Mouse (Mus musculus): ENCODE results near the gene Ydjc. TPM values are rescaled to one million over a fixed set of nuclear protein-coding genes. Genes with fewer than 3 reads are reported as not detected.
"Not testable (repeated sequence)": the region's sequence is repeated elsewhere in the genome, so short reads cannot be mapped to it uniquely, and the experiment has no call there.

Ydjc gene
- total RNA-seq, 1 experiment from 2014 or later: 7.0 TPM

GRCm38 (mm10) chr16:17151874-17152273 lies 7.5 kb downstream of the Ydjc start:
- DNase-seq: no peak

GRCm38 (mm10) chr16:17154346-17154745 lies 9.9 kb downstream of the Ydjc start:
- peak; percentile 18 for DNase-seq

DNA sequence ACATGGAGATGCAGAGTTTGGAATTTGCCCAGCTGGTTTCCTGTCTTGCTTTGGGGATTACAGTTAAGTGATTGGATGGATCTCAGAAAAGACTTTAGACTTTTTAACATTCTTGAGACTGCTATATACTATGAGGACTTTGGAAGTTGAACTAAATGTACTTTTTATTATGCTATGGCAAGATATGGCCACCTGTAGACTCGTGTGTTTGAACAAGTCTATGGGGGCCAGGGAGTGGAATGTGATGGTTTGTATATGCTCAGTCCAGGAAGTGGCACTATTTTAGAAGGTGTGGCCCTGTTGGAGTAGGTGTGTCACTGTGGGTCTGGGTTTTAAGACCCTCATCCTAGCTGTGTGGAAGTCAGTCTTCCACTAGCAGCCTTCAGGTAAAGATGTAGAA lies 21.1 kb downstream of the Ydjc start:
- not testable (repeated sequence) for DNase-seq

- no peak for DNase-seq
Measured at GRCm38 (mm10) chr16:17167179-17167578, 22.8 kb downstream of the Ydjc start.

DNA sequence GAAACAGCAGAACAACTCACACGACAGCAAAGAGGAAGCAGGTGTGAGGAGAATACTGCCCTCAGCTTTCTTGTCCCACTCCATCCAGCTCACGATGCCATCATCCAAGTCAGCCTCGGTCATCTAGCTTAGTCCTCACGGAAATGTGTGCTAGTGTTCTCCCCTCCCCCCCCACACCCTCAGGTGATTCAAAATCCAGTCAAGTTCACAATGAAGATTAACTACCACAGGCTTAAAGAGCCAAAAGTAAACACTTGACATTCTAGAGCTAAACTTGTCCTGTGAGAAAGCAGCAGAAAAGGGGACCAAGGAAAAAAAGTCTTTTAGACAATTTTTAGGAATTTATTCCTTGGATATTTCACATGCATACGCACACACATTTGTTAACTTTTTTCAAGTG lies 23.6 kb downstream of the Ydjc start:
- no peak for DNase-seq

DNA sequence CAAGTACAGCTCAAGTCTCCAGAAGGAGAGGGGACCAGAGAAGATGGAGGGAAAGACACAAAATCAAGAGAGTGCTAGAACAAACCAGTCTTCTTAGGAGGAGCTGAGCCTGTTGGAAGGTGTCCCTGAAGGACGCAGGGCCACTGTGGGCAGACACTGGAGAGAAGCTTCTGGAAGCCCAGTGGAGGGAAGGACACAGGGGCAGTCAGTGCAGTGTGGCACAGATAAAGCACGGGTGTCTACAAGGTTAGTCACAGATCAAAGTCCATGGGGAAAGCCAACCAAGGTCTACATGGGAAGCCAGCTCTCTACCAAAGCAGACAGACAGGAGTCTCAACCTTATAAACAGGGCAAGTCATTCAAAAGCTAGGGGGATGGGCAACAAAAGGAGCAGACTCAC lies 31.3 kb downstream of the Ydjc start:
- no peak for DNase-seq

DNA sequence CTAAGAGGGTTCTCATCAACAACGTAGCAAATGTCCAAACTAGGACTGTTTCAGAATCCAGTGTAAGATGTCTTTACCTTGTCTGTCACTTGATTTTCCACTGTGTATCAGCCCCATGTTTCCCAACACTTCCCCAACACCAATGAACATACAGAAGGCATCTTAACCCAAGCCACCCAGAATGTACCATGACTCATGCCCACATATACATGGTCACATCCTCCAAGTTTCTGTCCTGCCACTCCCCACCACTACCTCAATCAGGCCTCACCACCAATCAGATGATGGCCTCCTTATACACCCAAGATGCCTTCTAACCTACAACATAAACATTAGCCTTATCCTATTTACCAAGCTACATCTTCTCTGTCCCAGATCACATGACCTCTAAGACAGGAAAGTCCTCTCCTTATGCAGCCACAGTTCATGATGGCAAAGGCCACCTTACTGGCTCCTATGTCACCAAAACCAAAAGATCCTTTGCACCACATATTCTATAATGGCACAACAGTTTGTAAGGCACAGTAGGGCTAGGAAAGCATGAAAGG lies 33.3 kb downstream of the Ydjc start:
- DNase-seq: no peak

- no peak for DNase-seq
Measured at GRCm38 (mm10) chr16:17179706-17180105, 35.3 kb downstream of the Ydjc start.

DNA sequence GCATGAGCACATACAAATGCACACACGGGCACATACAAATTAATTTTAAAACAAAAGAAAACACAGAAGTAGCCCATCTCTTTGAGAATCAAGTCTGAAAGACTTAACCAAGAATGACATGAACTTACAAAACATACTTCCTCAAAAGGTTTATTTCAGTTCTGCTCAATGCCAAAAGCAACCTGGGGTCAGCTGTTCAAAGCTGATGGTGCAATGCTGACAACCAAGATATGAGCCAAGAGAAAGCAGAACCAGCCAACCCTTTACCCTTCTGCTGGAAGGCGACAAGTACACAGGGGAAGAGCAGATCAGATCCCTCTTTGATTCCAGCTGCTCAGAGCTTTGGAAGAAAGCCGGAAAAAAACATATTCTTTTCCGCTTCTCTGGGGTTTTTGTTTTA lies 37.0 kb downstream of the Ydjc start:
- no peak for DNase-seq

GRCm38 (mm10) chr16:17182136-17182535 lies 37.7 kb downstream of the Ydjc start:
- DNase-seq: no peak

DNA sequence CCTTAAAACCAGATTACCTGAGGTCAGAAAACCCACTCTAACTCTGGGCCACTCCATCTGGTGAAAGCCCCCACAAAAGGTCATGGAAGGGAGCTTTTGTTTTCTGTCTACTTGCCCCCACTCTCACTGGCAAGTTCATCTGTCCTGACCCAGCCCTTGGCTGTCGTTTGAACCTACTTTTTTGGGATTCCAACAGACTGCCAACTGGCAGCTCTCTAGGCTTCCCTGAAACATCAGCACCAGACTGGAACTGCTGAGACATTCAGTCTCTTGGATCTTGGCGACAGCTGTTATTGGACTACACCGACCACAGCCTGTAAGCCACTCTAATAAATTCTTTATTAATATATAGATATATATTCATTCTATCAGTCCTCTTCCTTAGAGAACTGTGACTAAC lies 38.6 kb downstream of the Ydjc start:
- DNase-seq: no peak

GRCm38 (mm10) chr16:17185475-17185874 lies 41.1 kb downstream of the Ydjc start:
- no peak for DNase-seq

DNA sequence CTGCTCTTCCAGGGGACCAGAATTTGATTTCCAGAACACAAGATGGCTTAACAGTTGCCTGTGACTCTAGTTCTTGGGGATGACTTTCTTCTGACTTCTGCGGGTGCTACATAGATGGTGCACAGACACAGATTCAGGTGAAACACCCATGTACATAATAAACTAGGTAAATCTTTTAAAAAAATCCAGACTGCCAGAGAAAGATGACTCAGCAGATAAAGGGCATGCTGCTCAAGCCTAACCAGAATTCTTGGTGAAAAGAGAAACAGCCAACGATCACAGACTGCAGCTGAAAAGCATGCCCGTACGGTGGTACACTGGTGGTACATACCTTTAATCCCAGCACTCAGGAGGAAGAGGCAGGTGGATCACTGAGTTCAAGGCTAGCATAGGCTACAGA lies 49.4 kb downstream of the Ydjc start:
- DNase-seq: no peak

DNA sequence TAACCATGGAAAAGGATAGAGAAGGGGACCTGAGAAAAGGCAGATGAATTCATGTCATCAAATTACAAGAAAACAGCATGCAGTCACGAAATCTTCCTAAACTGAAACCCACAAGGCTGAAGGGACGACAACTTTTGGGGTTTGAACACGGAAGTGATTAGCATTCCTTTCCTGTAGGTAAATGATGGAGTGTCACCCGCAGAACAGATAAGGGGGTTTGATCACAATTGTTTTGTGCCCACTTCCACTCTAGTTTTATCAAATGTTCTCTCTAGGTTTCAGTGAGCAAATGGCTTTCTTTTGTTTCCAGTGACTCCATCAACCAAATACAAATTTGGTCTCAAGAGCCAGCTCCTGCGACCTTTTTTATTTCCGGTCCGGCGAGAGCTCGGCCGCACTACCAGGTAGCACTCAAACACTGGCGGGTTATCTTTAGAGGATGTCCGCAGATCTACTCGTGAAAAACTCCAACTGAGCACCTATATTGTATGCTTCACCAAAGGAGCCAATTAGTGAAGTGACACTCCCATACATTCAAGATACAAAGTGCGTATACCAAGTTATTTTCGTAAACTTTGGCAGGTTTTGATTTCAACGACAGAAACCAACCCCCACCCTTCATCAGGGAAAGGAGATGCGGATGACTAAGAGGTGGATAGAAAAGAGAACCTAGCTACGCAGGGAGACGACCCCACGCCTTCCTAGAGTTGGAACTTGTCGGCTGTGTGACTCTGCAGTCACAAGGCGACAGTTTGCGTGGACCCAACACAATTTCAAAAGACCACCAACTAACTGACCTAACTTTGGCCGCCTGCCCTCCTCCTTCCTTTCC lies 55.9 kb downstream of the Ydjc start:
- DNase-seq: no peak

DNA sequence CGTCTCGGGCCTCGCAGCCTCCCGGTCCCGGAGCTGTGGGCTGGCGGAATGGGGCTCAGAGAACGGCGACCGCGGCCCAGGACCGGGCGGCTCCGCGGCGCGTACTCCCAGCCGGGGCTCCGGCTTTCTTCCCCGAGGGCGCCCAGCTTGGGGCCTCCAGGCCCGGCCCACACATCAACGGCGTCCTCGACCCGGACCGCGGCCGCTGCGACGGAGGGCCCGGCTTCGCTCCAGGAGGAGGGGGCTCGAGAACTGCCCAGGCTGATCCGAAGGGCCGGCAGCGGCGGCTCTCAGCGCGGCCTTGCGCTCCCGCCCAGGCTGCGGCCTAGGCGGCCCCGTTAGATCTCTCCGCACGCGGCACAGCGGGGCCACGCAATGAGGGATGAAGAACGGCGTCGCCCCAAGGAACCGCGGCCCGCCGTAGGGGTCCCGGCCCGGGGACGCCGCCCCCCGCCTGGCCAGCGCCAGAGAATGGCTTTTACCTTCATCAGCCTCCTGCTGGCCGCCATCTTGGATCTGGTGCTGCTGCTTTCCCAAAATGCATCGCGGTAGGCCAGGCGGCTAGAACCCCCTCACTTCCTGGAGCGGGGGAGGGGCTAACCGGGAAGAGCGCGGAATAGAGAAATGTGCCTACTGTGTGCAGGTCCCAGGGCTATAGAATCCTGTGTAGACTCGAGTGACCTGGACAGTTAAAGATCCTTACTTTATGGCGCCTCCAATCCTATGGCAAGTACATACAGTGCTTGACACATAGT lies 56.7 kb downstream of the Ydjc start:
- peak; percentile 81 for DNase-seq

DNA sequence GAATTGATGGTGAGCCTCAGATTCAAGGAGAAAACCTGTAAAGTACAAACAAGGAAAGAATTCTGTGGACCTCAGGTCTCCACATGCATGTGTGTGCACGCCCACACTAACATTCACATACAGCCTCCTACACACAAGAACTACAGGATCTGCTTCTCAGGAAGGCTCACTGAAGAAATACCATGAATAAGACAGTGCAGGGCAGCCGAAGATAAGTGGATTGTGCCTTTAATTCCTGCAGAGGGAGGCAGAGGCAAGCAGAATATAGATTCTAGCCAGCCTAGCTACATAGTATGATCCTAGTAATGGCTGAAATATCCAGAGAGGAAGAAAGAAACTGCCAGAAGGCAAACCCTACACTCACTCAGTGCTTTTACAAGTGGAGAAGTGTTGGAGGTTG lies 57.6 kb downstream of the Ydjc start:
- no peak for DNase-seq

DNA sequence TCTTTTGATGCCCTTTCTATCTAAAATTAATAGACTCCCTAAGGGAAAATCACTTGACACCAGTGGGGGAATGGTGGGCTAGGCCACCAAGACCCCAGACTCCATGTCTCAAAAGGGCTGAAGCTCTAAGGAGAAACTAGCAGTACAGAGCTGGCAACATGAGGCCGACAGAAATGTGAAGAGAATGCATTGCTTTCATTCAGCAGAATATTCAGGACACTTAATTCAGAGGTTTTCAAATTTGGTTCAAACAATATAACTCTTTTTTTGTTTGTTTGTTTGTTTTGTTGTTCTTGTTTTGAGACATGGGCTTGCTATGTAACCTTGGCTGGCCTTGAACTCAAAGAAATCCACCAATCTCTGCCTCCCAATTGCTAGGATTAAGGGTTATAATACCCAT lies 58.1 kb downstream of the Ydjc start, which contains the start of gene Ube2l3:
Ube2l3 (minus strand) TSS at position 101 of the 400 bp plus-strand sequence.
- DNase-seq: no peak

GRCm38 (mm10) chr16:17204990-17205389 lies 60.6 kb downstream of the Ydjc start:
- no peak for DNase-seq

DNA sequence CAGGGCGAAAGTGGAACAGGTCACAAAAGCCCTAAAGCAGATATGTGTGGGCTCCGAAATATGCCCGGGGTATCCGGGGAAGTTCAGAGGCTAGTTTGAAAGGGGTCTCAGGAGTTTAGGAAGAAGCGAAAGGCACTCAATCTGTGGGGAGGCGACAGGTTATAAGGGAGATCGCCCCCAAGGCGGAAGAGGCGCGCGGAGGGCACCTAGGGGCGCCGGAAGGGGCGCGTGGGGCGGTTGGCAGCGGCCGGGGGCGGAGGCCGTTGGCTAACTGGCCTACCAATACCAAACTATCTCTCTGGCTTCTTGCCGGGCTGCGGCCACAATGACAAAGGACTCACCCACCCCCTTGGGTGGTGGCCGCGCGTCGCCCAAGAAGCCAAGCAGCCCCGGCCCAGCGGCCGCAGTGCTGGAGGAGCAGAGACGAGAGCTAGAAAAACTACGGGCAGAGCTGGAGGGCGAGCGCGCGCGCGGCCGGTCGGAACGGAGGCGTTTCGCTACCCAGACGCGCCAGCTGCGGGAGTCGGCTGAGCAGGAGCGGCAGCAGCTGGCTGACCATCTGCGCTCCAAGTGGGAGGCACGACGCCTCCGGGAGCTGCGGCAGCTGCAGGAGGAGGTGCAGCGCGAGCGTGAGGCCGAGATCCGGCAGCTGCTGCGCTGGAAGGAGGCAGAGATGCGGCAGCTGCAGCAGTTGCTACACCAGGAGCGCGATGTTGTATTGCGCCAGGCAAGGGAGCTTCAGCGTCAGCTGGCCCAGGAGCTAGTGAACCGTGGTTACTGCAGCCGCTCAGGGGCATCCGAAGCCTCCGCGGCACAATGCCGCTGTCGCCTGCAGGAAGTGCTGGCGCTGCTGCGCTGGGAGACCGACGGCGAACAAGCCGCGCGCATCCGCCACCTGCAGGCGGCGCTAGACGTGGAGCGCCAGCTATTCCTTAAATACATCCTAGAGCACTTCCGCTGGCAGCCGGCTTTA lies 64.3 kb downstream of the Ydjc start, which contains the start of gene Rimbp3:
Rimbp3 (plus strand) TSS at position 215 of the 973 bp plus-strand sequence.
- DNase-seq: peak; percentile 86

- DNase-seq: peak; percentile 27
Measured at GRCm38 (mm10) chr16:17209404-17209960, 65.1 kb downstream of the Ydjc start.

All from adrenal gland, postnatal 25 days (tissue).